Mouse (Mus musculus) ES-Bruce4 (cell line): ENCODE results near the gene Hdgf. TPM values are rescaled to one million over a fixed set of nuclear protein-coding genes. Genes with fewer than 3 reads are reported as not detected.

Experiments
- H3K27ac ChIP-seq: 2 replicates; pipeline ENCODE4 v1.5.1; 2012; ENCODE audit warnings: low read length, inconsistent platforms; ENCODE audit not compliant: insufficient read depth
- H3K27me3 ChIP-seq: 2 replicates; pipeline ENCODE4 v1.6.1; 2012; ENCODE audit warnings: mild to moderate bottlenecking, low read length, inconsistent platforms; ENCODE audit not compliant: control insufficient read depth, poor library complexity, insufficient read depth, severe bottlenecking
- H3K36me3 ChIP-seq: 2 replicates; pipeline ENCODE4 v1.6.1; 2012; ENCODE audit warnings: inconsistent platforms, mild to moderate bottlenecking, low read length, moderate library complexity; ENCODE audit not compliant: control insufficient read depth, poor library complexity, insufficient read depth, severe bottlenecking
- H3K4me1 ChIP-seq: one replicate; pipeline ENCODE4 v1.8.1; 2011; ENCODE audit warnings: low read length; ENCODE audit not compliant: control insufficient read depth, insufficient read depth
- H3K4me3 ChIP-seq: 2 replicates; pipeline ENCODE4 v1.5.1; 2011; ENCODE audit warnings: low read depth, mild to moderate bottlenecking, low read length
- H3K9ac ChIP-seq: 2 replicates; pipeline ENCODE4 v1.6.1; 2012; ENCODE audit warnings: low read depth, mild to moderate bottlenecking, inconsistent platforms; ENCODE audit not compliant: poor library complexity, severe bottlenecking
- H3K9me3 ChIP-seq: replicated peaks from 2 replicates; pipeline ENCODE4 v1.6.1; 2012; ENCODE audit warnings: mild to moderate bottlenecking, low read length, inconsistent platforms; ENCODE audit not compliant: control insufficient read depth, poor library complexity, insufficient read depth, severe bottlenecking
- CTCF ChIP-seq: IDR thresholded peaks from one replicate; pipeline ENCODE4 v1.8.1; 2011; ENCODE audit warnings: low read depth, low read length
- EP300 ChIP-seq: IDR thresholded peaks from 2 replicates; pipeline ENCODE4 v1.6.1; 2011; ENCODE audit warnings: low read depth, low read length; ENCODE audit not compliant: insufficient read depth
- POLR2A ChIP-seq: IDR thresholded peaks from one replicate; pipeline ENCODE4 v1.8.1; 2011; ENCODE audit warnings: low read length; ENCODE audit not compliant: insufficient read depth
- polyA plus RNA-seq: library from polyadenylated mRNA; stranded (reverse); fragments of >200 nt; gene quantifications from 2 replicates; pipeline ENCODE4 v1.2.4, GENCODE M21; 2011; ENCODE audit warnings: low read depth; ENCODE audit not compliant: missing spikeins, insufficient read depth, insufficient read length

Hdgf gene
- polyA plus RNA-seq, 1 experiment = 508 TPM

DNA sequence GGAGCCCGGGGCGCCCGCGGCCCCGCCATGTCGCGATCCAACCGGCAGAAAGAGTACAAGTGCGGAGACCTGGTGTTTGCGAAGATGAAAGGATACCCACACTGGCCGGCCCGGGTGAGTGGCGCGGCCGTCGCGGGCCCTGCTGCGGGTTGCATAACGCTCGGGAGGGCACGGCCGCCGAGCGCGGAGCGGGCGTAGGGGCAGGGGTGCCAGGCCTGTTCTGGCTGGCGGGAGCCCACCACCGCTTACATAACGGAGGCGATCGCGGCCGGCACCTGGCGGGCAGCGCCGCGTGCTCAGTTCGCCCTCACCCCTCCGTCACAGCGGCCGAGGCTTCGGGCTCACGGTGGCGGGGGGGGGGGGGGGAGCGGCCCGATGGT is 470 bp downstream of the Hdgf start:
- Histone ChIP-seq H3K9ac (peak overlapping the region; percentile 97), H3K9me3 (no peaks in the 10 kb centered on the region), H3K36me3 (no peaks in the 10 kb centered on the region), H3K27ac (peak overlapping the region; percentile 95; the same call in 1 of the 2 replicates), H3K4me3 (peak overlapping the region; percentile 86), H3K4me1 (no peaks in the 10 kb centered on the region), H3K27me3 (no peaks in the 10 kb centered on the region)
- TF ChIP-seq EP300 (no peak), CTCF (no peak), POLR2A (no peak)

DNA sequence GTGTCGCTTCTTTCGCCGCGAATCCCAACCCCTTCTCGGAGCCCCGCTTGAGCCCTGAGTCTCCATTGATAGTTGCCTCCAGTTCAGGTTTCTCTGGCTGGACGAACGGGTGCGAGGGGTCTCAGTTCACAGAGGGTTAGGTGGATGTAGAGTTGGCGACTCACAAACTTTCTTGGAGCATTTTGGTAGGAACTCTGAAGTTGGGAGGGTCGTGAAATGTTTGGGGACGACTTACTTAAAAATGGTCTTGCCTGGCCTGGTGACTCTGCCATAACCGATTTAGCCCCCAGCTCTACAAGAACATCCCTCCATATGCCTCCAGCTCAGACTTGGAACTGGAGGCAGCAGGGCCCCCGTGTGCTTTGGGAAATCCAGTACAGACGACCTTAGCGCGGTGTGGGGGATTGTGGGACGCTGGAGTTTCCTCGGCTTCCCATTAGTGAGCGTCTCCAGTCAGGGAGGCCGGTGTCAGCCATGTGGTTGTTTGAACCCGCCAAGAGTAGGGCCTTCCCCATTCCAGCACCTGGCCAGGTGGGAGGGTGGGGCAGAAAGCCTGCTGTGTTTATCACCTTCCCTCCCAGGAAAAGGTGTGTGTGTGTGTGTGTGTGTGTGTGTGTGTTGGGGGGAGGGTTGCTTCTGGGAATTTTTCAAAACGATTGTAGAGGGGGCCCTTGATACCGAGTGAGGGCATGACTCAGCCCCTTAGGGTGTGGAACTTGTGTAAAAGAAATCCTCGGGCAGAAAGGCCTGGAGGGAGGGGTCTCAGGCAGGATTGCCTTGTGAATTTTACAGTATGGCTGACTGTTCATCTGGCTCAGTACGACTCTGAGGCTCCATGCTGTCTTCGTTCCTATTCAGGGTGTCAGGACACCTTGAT is 1.1 kb downstream of the Hdgf start:
- H3K9ac ChIP-seq = peak overlapping the region; percentile 97
- H3K27me3 ChIP-seq = no peaks in the 10 kb centered on the region
- peak overlapping the region; percentile 86 for H3K4me3 ChIP-seq
- peak overlapping the region; percentile 95 for H3K27ac ChIP-seq
- H3K36me3 ChIP-seq = no peaks in the 10 kb centered on the region
- H3K4me1 ChIP-seq = no peaks in the 10 kb centered on the region
- no peak for TF ChIP-seq CTCF
- TF ChIP-seq POLR2A = peak; percentile 31
- peak; percentile 74 for TF ChIP-seq EP300
- H3K9me3 ChIP-seq = no peaks in the 10 kb centered on the region

DNA sequence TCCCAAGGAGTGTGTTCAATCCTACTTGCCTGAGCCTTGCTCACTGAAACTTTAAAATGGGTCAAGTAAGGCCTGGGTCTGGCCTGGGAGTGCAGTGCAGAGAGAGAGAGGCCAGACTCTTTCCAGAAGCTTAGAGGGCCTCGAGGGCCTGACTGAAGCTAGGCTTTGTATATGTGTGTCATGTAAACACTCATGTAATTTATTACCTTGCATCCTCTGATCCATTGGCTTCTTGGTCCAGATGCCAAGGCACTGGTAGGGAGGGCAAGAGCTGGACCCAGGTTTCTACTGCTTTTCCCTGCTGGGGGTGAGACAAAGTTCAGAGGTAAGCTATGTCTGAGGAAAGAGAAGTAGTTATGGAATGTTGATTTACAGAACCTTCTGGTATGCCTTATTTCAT is 1.8 kb downstream of the Hdgf start:
- H3K9me3 ChIP-seq = no peaks in the 10 kb centered on the region
- H3K36me3 ChIP-seq = peaks cover 1% of the 10 kb centered on the region
- peak overlapping the region; percentile 97 for H3K9ac ChIP-seq
- H3K27me3 ChIP-seq = no peaks in the 10 kb centered on the region
- H3K4me3 ChIP-seq = peak overlapping the region; percentile 86
- H3K27ac ChIP-seq = peak overlapping the region; percentile 95
- TF ChIP-seq CTCF (no peak), POLR2A (no peak), EP300 (no peak)
- peaks cover under 1% of the 10 kb centered on the region for H3K4me1 ChIP-seq

- Histone ChIP-seq H3K9ac (peak overlapping the region; percentile 97), H3K36me3 (peaks cover 16% of the 10 kb centered on the region), H3K27ac (peak overlapping the region; percentile 95), H3K4me3 (peak overlapping the region; percentile 65), H3K27me3 (no peaks in the 10 kb centered on the region), H3K9me3 (no peaks in the 10 kb centered on the region), H3K4me1 (peaks cover 2% of the 10 kb centered on the region)
- TF ChIP-seq CTCF = no peak
- TF ChIP-seq EP300 = no peak
- TF ChIP-seq POLR2A = no peak
Observed at GRCm38 (mm10) chr3:87909381-87909780, 3.3 kb downstream of the Hdgf start.

- Histone ChIP-seq H3K4me3 (peak overlapping the region; percentile 77), H3K27me3 (no peaks in the 10 kb centered on the region), H3K27ac (peak overlapping the region; percentile 95), H3K9ac (peak overlapping the region; percentile 97), H3K36me3 (peaks cover 21% of the 10 kb centered on the region), H3K4me1 (peaks cover 2% of the 10 kb centered on the region), H3K9me3 (no peaks in the 10 kb centered on the region)
- TF ChIP-seq EP300 (peak; percentile 52; the same call in 1 of the 2 replicates), CTCF (no peak), POLR2A (no peak)
Observed at GRCm38 (mm10) chr3:87909874-87910273, 3.8 kb downstream of the Hdgf start.

GRCm38 (mm10) chr3:87910573-87911141 is 4.5 kb downstream of the Hdgf start:
- Histone ChIP-seq H3K27me3 (no peaks in the 10 kb centered on the region), H3K4me1 (peaks cover 2% of the 10 kb centered on the region)

More at GRCm38 (mm10) chr3:87910573-87911141, 4.5 kb downstream of the Hdgf start:
- Histone ChIP-seq H3K36me3 (peaks cover 27% of the 10 kb centered on the region), H3K9ac (peak overlapping the region; percentile 52), H3K4me3 (peak overlapping the region; percentile 94), H3K27ac (peak overlapping the region; percentile 74), H3K9me3 (no peaks in the 10 kb centered on the region)
- no peak for TF ChIP-seq CTCF
- TF ChIP-seq EP300 = peak; percentile 77; the same call in 1 of the 2 replicates
